Mouse (Mus musculus): ENCODE data around the gene Swap70.

GRCm38 (mm10) chr7:110325381-110326110, 104.0 kb downstream of the Swap70 start:
- TF ChIP-seq CTCF (IDR thresholded peaks at IDR 0.05) (no peak), EP300 (IDR thresholded peaks at IDR 0.05) (no peak)

Measured in lung, postnatal 0 days (tissue).